Mouse (Mus musculus) heart, adult 11 months (tissue): ENCODE measurements around the gene Vps11.
"Not testable (repeated sequence)": the region's sequence is repeated elsewhere in the genome, so short reads cannot be mapped to it uniquely, and the experiment has no call there.

Source experiments
- DNase-seq: peaks from one replicate; pipeline ENCODE4 v3.0.0; 2022

Vps11 gene

DNA sequence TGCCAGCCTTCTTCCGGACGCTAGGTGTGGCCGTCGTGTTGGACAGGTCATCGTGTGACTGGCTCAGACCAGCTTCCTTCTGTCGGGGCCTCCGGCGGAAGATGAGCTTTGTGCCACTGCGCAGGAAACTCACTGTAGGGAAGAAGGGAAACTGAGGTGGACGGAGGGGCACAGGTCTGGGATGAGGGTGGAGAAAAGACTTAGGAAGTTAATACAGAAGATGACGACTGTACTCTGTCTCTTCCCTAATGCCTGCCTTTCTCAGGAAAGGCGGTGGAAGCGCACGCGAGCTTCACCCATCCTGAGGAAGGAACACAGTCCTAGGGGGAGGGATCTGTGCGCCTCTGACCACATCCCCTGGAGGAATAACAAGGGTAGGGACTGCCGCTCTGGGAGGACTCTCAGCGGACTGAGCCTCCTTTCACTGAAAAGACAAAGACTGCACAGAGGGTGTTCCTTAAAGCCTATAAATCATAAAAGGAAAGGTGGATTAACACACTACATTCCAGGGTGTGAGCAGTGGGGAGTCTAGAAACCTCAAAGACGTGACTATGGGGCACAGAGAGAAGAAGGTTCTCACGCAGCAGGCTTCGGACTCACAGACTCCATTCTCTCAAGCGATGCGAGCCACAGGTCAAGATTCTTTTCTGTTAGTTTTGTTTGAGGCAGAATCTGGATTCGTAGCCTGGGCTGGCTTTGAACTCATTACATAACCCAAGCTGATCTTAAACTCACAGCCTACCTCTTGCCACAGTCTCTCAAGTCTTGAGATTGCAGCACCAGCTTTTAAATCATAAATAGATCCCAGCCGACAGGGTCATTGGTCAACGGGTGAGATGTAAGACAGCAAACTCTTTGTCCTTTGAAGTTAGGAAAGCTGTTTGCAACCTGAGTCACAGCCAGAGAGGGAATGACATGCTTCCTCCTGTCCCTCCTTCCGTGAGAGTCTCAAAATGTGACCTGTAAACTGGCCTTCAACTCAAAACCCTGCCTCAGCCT is 50.0 kb downstream of the Vps11 start:
- peak; percentile 98 for DNase-seq

DNA sequence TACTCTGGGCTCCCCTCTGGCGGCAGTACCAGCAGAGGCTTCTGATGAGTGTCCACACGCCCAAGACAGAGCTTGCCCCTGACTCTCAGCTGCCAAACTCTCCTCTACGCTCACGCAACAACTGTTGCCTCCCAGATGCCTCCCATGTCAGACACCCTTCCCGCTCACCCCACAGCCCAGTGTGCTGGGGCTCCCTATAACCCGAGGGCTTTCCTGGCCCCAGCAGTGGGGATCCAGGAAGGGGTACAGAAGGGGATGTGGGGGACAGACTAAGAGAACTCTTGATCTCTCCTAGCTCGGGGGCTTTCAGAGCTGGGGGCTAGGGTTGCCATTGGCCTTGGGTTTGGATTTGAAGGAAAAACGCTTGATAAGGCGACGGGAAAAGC is 50.7 kb downstream of the Vps11 start:
- DNase-seq, result peak; percentile 94

DNA sequence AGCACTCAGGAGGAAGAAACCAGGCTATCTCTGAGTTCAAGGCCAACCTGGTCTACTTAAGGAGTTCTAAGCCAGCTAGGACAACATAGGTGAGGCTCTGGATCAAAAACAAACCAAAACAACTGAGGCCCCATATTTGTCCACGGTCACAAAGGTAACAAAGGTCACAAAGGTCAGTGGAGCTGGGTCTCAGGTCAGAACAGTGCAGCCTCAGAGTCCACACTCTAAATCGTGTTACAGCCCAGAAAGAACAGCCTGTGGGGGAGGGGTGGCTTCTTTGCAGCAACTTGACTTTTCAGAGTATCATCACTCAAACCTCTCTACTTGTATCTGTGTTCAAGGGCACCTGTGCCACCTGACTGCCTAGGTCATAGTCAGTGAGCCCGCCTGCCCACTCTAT is 51.7 kb downstream of the Vps11 start:
- DNase-seq, result no peak

DNA sequence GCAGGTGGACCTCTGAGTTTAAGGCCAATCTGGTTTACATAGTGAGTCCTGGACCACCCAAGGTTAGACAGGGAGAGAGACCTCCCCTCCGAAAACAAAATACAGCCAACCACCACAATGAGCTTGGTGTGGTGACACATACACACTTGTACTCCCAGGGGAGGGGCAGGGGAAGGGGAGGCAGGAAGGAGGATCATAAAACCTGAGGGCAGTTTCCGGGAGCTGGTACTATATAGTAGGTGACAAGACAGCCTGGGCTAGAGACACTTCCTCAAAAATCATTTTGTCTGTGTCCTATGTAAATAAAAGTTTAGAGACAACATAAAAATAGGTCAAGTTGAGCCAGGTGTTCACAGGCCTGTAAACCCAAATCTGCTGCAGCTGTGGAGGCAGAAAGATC is 54.2 kb downstream of the Vps11 start:
- peak; percentile 89 for DNase-seq

DNA sequence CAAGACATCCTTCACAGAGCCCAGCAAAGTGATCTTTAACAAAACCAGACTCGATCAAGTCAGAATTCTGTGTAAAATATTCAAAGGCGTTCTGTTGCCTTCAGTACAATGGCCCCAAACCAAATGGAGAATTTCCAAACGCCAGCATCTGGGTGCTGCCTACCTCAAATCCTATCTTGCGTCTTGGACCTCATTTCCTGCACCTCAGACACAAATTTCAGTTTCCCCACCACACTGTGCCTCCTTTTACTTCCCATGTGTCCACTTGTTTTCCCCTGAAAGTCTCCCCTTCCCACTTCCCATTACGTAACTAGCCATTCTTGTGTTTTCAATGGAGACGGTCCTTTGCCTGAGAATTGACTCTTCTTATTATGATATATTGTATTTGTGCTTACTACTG is 54.9 kb downstream of the Vps11 start:
- DNase-seq, result peak; percentile 89

DNA sequence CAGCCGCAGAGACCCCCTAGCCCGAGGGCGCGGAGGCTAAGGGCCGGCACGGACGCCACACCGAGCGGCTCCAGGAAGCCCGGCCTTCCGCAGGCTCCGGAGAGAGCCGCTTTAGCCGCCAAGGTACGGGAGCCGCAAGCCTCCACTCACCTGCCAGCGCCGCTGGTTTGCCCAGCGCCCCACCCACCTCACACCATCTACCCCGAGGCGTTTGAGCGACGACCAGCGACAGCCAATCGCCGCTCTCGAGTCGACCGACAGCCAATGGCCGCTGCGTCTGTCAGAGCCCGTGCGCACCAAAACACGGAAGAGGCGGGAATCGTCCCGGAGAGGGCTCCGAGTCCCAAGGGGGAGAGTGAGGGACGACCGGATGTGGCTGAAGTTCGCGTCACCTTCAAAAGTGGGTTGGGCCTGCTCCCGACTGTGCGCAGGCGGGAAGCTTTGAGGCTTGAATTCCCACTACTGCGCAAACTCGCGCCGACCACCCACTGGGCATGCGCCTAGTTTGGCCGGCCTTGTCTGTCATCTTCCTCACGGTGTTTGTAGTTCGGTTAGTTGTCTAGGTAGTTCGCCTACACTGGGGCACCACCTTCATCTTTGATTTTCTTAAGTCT is 55.9 kb downstream of the Vps11 start, which contains the start of gene Hinfp:
TSS of gene Hinfp (minus strand) at position 206 of the 614 bp plus-strand sequence.
- DNase-seq, result peak; percentile 100

DNA sequence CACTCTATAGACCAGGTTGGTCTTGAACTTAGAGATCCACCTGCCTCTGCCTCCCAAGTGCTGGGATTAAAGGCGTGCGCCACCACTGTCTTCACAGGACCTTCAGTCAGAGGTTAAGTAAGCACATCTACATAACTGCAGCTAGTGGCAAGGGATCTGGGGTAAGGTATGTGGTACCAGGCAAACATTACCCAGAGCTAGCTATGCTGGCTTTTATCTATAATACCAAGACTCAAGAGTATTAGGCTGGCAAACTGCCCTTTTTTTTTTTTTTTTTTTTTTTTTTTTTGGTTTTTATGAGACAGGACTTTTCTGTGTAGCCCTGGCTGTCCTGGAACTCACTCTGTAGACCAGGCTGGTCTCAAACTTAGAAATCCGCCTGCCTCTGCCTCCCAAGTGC is 61.5 kb downstream of the Vps11 start:
- DNase-seq, result not testable (repeated sequence)
